Mouse (Mus musculus): ENCODE measurements around the gene Ccdc28b.

Ccdc28b gene

DNA sequence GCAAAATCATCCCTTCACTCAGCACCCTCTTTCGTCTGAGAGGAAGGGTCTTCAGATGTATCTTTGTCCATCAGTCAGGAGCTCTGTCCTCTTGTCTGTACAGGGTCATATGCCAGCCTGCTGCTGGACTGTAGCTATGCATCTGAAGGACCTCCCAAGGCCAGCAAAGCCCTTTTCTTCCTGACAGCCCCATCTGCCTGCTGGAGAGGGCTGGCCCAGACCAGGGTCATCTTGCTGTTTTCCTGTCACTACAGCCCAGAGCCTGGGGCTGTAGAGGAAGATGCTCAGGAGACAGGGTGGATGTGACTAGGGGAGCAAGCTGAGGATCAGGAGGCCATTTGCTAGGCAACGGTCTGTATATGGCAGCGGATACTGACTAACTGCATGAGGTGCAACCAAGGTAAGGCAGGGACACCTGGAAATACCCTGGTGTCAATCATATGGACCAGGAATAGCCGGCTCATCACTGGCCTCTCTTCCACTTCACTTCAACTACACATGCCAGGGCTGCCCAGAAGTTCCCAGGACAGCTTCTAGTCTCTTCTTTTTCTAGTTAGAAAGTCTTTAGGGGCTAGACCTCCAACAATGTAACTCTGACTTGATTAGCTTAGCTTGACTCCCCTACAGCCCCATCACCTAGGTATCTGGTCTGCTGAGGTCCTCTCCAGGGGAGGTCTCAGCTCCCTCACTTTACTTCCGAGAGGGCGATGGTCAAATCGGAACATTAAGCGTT, 778 bp downstream of the Ccdc28b start:
- no peak for DNase-seq

- DNase-seq, result no peak
These were observed 1.5 kb downstream of the Ccdc28b start for GRCm38 (mm10) chr4:129622120-129622802.

DNA sequence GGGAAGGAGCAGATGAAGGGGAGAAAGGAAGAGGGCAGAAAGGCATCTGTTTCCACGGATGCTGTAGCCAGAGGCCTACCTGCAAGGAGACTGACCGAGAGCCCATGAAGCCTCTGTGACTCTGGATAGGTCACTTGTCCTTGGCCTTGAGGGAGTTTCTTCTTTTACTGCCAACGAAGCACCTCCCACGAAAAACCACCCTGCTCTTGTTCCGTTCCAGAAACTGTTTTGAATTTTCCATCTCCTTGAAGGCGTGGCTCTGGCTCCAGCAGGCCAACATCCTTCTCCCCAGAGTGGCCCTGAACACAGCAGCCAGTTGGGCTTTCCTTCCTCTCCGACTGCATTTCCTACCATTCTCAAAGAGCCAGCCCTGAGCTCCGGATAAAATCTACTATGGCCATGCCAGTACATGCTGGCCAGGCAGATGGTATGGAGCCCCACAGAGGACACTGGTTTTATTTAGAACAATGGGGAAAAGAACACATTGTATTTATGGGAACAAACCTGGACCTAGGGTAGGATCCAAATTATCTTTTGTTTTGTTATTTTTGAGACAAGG, 2.4 kb downstream of the Ccdc28b start:
- peak; percentile 73 for DNase-seq

GRCm38 (mm10) chr4:129620419-129621282, 3.1 kb downstream of the Ccdc28b start:
- DNase-seq, result no peak

GRCm38 (mm10) chr4:129618786-129619691, 4.7 kb downstream of the Ccdc28b start, which contains the start of gene Iqcc:
TSS of gene Iqcc (minus strand) at chr4:129619099.
- peak; percentile 98 for DNase-seq

GRCm38 (mm10) chr4:129618031-129618430, 5.7 kb downstream of the Ccdc28b start:
- no peak for DNase-seq

DNA sequence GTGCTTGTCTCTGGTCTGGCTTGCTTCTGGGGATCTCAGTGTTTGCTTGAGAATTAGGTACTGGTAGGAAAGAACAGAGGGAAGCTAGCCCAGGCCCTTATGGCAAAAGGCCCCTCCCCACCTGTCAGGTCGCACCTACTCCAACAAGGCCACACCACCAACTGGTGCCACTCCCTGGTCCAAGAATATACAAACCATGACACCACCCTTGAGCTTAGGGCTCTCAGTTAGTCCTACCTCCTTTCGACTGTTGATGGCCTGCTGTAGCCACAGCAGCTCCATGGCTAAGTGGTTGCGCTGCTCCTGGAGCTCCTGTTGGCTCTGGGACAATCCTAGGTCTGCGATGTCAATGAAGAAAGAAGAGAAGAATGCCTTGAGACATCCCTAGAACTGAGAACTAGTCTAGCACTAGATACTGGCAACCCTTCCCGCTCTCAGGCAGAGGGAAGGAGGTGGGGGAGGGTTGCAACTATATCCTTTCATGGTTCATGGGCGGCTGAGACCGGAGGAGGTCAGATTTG, 6.6 kb downstream of the Ccdc28b start:
- no peak for DNase-seq

GRCm38 (mm10) chr4:129616631-129617030, 7.1 kb downstream of the Ccdc28b start:
- no peak for DNase-seq

DNA sequence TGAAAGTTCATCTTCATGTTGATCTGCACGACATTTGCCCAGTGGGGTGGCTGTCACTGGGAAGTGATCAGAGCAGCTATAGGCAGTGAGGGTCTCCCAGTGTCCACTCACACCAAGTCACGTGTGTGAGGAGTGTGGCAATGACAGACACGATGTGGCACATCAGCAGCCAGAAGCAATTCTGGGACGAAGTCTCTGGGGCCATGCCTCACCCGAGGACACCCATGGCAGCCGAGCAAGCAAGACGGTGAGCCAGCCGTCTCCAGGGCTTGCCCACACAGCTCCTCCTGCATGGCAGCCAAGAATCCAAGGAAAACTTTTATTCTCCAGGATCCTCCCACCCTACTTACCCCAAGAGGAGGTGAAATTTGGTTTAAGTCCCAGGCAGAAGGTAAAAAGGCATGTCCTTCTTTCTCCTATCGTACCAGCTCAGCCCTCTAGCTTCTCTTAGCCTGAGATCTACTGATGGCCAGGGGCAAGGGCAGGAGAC, 7.9 kb downstream of the Ccdc28b start:
- no peak for DNase-seq

DNA sequence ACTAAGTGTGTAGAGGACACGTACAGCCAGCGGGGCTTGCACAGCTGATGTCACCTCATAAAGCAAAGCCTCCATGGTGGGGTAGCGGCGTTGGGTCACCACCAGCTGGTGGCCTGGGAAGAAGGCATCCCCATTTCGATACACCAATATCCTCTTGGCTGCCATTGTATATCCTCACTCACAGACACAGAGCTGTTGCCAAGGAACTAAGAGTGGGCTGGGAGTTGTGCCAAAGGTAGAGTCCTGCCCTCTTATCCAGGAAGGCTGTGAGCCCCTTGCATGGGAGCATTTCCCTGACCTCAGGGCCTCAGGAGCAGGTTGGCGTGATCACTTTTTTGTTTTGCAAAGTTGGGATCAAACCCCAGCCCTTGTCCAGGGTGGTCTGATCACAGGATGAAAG, 9.7 kb downstream of the Ccdc28b start, which contains the start of gene Dcdc2b:
Gene Dcdc2b (minus strand): TSS at position 165 of the 400 bp plus-strand sequence.
- peak; percentile 87 for DNase-seq

DNA sequence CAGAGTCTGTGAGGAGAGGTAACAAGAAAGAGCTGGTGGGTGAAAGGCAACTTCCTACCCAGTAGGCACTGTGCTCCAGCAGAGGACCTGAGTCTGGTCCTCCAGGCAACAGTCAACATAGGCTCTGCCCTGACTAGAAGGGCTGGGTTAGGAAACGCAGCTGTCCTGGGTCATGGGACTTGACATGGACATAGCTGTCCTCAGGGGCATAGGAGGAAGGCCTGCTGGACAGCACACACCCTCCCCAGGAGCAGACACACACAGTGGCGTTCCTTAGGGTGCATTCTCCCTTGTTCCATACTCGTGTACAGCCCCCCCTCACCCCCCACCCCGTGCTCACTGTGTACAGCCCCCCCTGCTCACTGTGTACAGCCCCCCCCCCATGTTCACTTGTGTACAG, 13.3 kb downstream of the Ccdc28b start:
- DNase-seq, result no peak

DNA sequence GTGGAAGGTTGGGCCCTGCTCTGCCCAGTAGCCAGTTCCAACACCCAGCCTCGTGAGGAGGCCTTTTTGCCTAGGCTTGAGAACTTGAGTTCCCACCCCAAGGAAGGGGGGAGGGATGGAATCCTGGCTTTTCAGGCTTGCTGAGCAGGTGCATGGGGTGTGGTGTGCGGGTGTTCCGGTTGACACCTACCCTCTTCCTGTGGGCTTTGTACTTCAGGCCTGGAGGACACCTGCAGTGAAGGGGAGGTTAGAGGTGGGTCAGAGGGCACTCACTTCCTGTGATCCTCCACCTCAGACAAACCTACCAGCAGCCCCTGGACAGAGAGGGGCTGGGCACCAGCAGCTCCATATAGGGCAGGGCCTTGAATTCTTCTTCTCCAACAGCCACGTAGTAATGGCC, 13.7 kb downstream of the Ccdc28b start:
- no peak for DNase-seq

DNA sequence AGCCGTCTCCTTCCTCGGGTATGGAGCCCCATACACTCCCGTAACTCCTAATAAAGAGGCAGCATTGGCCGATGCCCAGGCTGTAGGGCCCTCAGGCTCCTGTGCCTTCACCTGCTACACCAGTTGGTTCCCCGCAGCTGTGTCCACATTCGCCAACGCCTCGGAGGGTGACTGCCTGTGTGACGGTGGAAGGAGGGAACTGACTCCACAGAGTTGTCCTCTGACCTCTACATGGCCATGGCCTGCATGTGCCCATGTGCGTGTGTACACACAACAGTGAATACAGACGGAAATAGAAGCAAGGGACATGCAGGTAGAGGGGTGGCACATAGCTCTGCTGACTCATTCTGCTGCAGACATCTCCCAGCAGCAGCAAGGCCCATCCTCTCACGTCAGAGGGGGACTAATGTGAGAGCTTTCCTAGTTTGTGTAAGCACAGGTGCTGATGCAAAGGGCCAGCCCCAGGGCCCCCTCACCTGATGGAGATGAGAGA, 14.6 kb downstream of the Ccdc28b start:
- DNase-seq, result no peak

DNA sequence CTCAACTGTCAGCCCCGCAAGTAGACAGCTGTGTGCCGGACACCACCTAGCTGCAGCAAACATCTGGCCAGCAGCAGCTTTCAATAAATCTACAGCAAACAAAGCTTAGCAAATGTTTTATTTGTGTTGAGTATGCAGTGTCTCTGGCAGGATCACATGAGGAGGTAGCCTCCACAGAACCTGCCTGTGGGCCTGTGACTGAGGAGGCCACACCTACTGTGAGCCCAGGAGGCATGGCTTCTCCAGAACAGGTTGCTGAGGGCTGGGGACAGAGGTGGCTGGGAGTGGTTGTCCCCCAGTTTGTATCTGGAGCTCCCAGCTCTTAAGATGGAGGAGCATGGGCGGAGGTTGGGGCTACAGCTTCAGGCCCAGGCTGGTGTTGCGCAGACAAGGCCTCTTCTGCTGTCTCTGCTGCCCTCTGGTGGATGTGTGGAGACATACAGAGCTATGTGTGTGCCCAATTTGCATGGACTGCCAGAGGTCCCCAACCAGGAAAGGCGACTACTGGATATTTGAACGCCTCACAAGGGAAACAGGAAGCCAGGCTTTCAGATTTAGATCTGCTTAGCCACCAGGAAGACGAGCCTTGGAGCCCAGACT, 15.2 kb downstream of the Ccdc28b start:
- peak; percentile 91 for DNase-seq

GRCm38 (mm10) chr4:129600233-129601158, 23.3 kb downstream of the Ccdc28b start, which contains the start of the genes Eif3i and Tmem234:
TSS of gene Eif3i (minus strand) at chr4:129600648.
TSS of gene Tmem234 (plus strand) at chr4:129600668.
- DNase-seq, result peak; percentile 89

DNA sequence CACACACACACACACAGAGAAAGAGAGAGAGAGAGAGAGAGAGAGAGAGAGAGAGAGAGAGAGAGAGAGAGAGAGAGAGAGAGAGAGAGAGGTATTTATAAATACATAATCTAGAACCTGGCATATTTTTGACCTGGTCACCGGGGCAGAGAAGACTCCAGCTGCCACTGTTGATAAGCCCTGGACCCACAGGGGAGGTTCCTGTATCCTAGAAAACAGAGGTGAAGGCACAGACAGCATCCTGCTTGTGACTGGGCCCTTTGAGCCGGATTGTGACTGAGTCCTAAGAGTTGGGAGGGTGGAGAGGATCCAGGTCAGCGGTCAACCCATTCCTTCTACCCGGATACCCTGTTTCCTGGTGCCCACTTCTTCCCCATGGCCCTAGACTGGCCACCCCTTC, 34.9 kb downstream of the Ccdc28b start:
- no peak for DNase-seq

- no peak for DNase-seq
These were observed 36.8 kb downstream of the Ccdc28b start for GRCm38 (mm10) chr4:129586943-129587342.

DNA sequence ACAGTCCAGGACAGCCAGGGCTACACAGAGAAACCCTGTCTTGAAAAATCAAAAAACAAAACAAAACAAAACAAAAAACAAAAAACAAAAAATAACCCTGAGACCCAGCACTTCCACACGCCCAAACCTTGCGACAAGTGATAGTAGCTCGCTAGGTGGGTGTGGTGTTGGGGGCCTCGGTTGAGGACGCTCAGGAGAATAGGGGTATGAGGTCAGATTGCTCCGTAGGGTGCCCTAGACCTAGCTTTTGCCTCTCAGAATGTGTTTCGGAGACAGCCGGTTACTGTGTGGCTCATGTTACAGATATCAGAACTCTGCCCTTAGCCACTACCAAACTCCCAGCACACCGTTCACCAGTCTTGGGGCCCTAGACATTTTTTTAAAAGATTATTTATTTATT, 38.0 kb downstream of the Ccdc28b start:
- no peak for DNase-seq

DNA sequence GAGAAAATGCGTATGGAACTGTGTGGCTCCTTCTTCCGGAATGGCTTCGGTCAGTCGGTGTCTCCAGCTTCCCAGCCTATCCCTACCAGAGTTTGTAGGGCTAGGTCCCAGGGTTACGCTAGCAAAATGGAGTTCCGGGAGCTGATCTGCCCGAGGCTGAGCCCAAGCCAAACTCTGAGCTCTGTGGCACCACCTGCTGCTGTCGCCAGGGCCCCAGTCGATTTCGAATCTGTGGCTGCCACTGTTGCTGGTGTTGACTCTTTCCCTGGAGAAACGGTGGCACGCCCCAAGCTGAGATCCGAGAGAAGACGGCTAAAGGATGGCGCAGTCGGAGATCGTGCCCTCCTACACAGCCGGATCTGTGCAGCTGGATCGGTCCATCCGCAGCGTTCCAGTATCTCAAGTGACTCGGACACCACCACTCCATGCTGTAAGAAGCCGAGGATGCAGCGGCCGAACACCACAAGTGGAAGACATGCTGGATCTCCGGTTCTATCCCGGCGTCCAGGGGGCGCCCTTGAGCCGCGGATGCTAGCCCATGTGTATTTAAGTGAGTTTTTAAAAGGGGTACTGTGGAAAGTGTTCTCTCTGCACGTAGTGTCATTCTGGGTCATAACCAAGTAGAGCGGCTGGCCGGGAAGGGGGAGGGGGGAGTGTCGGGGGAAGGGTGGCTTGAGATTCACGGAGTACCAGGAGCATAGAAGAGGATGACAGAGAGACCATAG, 38.7 kb downstream of the Ccdc28b start:
- peak; percentile 96 for DNase-seq
